Mouse (Mus musculus) midbrain, postnatal 0 days (tissue): Measurements from ENCODE around the gene Fxyd2. TPM values are rescaled to one million over a fixed set of nuclear protein-coding genes. Genes with fewer than 3 reads are reported as not detected.

Source experiments
- ATAC-seq: fragments of 200-750 bp; cut with Nextera tagmentation; 2 replicates; pipeline ENCODE4 v1.8.0; 2017; ENCODE audit warnings: moderate number of reproducible peaks, mild to moderate bottlenecking, moderate TSS enrichment, moderate library complexity; ENCODE audit not compliant: low FRiP score
- DNase-seq: peaks from one replicate; pipeline ENCODE4 v3.0.0-alpha.2; 2015; ENCODE audit warnings: low spot score
- H3K27ac ChIP-seq: fragments of 300-500 bp; sonication (generic); 2 replicates; pipeline ENCODE4 v1.5.1; 2014; ENCODE audit warnings: low read depth, mild to moderate bottlenecking, low read length, mixed read lengths
- H3K27me3 ChIP-seq: fragments of 300-500 bp; sonication (generic); 2 replicates; pipeline ENCODE4 v1.6.1; 2014; ENCODE audit warnings: low read length, control low read depth, mixed read lengths; ENCODE audit not compliant: insufficient read depth
- H3K36me3 ChIP-seq: fragments of 300-500 bp; sonication (generic); 2 replicates; pipeline ENCODE4 v1.6.1; 2014; ENCODE audit warnings: low read length, control low read depth, mixed read lengths; ENCODE audit not compliant: insufficient read depth
- H3K4me1 ChIP-seq: fragments of 300-500 bp; sonication (generic); 2 replicates; pipeline ENCODE4 v1.6.1; 2014; ENCODE audit warnings: mild to moderate bottlenecking, control low read depth, antibody characterized with exemption, low read length, mixed read lengths; ENCODE audit not compliant: insufficient read depth
- H3K4me2 ChIP-seq: fragments of 300-500 bp; sonication (generic); 2 replicates; pipeline ENCODE4 v1.6.1; 2014; ENCODE audit warnings: low read depth, mild to moderate bottlenecking, low read length, mixed read lengths; ENCODE audit not compliant: poor library complexity, severe bottlenecking
- H3K4me3 ChIP-seq: fragments of 300-500 bp; sonication (generic); 2 replicates; pipeline ENCODE4 v1.5.1; 2014; ENCODE audit warnings: low read depth, mild to moderate bottlenecking, low read length, moderate library complexity
- H3K9ac ChIP-seq: fragments of 300-500 bp; sonication (generic); replicated peaks from 2 replicates; pipeline ENCODE4 v1.6.1; 2014; ENCODE audit warnings: mild to moderate bottlenecking, low read length, moderate library complexity, mixed read lengths; ENCODE audit not compliant: poor library complexity, severe bottlenecking
- H3K9me3 ChIP-seq: fragments of 300-500 bp; sonication (generic); 2 replicates; pipeline ENCODE4 v1.6.1; 2016; ENCODE audit warnings: low read length, control low read depth
- CTCF ChIP-seq: IDR thresholded peaks from 2 replicates; pipeline ENCODE4 v1.5.1; 2016; ENCODE audit warnings: antibody characterized with exemption, mild to moderate bottlenecking
- WGBS: fragments of 180-500 bp; shearing (Covaris S2); extraction: QIAGEN DNeasy Blood & Tissue Kit; methylation state at CpG from one replicate; pipeline ENCODE4 v1.1.7; 2014; 5-methylcytosine and 5-hydroxymethylcytosine counted together
- polyA plus RNA-seq: library from polyadenylated mRNA; unstranded; fragments of >200 nt; fragmentation: Nextera tagmentation; extraction: Ambion mirVana; gene quantifications from 2 replicates; pipeline ENCODE4 v1.2.1, GENCODE M21; 2015
- total RNA-seq: library from RNA; depleted of rRNA; stranded (reverse); fragments of >200 nt; gene quantifications from 2 replicates; pipeline ENCODE4 v1.2.3, GENCODE M21; 2014

Fxyd2 gene
- total and polyA plus RNA-seq, 2 experiments from 2014 or later: 21.0 to 40.8 TPM

- DNase-seq: no peak
- H3K4me3 ChIP-seq: no peak overlapping the region
- TF ChIP-seq CTCF: no peak
- WGBS: 77% methylated on average over 4 of the region's 4 CpGs
- H3K4me1 ChIP-seq: no peaks in the 10 kb centered on the region
- no peaks in the 10 kb centered on the region for H3K27me3 ChIP-seq
- ATAC-seq: no peak
- H3K4me2 ChIP-seq: no peak overlapping the region
- H3K9ac ChIP-seq: no peak overlapping the region
- no peak overlapping the region for H3K27ac ChIP-seq
- no peaks in the 10 kb centered on the region for H3K9me3 ChIP-seq
- H3K36me3 ChIP-seq: no peaks in the 10 kb centered on the region
These were observed 13.4 kb downstream of the Fxyd2 start for GRCm38 (mm10) chr9:45412700-45413477.

DNA sequence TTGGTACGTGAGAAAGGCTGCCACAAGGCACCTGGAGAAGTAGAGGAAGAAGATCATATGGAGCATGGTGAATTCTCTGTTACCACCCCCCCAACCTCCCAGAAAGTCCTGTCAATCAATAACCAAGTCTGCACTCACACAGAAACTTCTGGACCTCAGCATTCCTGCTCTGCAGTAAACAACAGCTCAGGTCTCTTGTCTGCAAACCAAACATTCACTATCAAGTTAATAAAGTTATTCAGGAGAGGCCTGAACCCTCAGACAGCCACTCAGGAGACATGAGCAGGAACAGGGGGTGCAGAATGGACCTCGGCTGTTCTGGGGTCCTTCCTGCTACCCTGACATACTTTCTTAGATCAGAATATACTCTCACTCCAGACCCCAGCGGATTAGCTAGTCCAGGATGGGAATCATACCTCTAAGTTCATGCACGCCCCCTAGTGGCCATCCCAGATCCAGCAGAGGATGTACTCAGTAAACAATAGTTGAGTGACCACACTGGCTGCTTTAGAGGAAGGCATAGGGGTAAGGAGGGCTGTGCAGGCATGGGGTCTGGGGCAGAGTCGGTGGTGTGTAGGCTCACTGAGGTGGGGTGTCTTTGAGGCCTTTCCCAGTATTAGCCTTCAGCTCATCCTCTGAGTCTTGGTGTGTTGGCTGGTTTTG lies 14.1 kb downstream of the Fxyd2 start:
- Histone ChIP-seq H3K4me3 (no peak overlapping the region), H3K27ac (no peak overlapping the region), H3K9ac (no peak overlapping the region), H3K4me2 (no peak overlapping the region), H3K4me1 (no peaks in the 10 kb centered on the region), H3K36me3 (no peaks in the 10 kb centered on the region), H3K9me3 (no peaks in the 10 kb centered on the region), H3K27me3 (no peaks in the 10 kb centered on the region)
- TF ChIP-seq CTCF: peak; percentile 72
- no peak for ATAC-seq
- 59% methylated on average over 5 of the region's 5 CpGs for WGBS
- DNase-seq: peak; percentile 48

- 48% methylated on average over 4 of the region's 4 CpGs for WGBS
These were observed 16.4 kb downstream of the Fxyd2 start for GRCm38 (mm10) chr9:45415912-45416311.

DNA sequence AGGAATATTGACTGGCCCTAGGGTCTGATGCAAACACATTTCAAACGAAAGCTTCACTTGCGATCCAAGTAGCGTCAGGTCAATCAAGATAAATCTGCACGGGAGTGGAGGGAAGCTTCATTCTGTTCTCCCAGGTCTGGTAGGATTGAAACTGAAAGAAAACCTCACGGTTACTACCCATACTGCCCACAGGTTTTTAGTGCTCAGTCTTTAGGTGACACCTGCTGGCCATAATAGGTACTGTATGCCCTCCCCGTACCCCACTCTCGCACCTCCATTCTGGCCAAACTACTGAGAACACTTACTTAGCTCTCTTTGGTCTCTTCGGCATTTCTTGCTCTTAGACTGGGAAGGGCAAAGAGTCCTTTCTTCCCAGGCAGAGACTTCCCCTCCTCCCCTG lies 17.8 kb downstream of the Fxyd2 start:
- WGBS: 27% methylated on average over 8 of the region's 8 CpGs
- Histone ChIP-seq H3K27ac (no peak overlapping the region), H3K9me3 (no peaks in the 10 kb centered on the region), H3K4me3 (no peak overlapping the region), H3K27me3 (no peaks in the 10 kb centered on the region), H3K36me3 (no peaks in the 10 kb centered on the region), H3K4me2 (no peak overlapping the region), H3K9ac (no peak overlapping the region), H3K4me1 (no peaks in the 10 kb centered on the region)
- TF ChIP-seq CTCF: peak; percentile 87
- ATAC-seq (no peak), DNase-seq (peak; percentile 70)

More at GRCm38 (mm10) chr9:45415912-45416311, 16.4 kb downstream of the Fxyd2 start:
- H3K9ac ChIP-seq: no peak overlapping the region
- no peak overlapping the region for H3K27ac ChIP-seq
- H3K4me3 ChIP-seq: no peak overlapping the region
- H3K9me3 ChIP-seq: no peaks in the 10 kb centered on the region
- no peak overlapping the region for H3K4me2 ChIP-seq
- H3K27me3 ChIP-seq: no peaks in the 10 kb centered on the region
- TF ChIP-seq CTCF: peak; percentile 96
- DNase-seq: peak; percentile 75
- no peaks in the 10 kb centered on the region for H3K4me1 ChIP-seq
- H3K36me3 ChIP-seq: no peaks in the 10 kb centered on the region
- no peak for ATAC-seq

- ATAC-seq (no peak), DNase-seq (no peak)
- Histone ChIP-seq H3K36me3 (no peaks in the 10 kb centered on the region), H3K9ac (no peak overlapping the region), H3K4me1 (no peaks in the 10 kb centered on the region), H3K4me3 (no peak overlapping the region), H3K27ac (no peak overlapping the region), H3K27me3 (no peaks in the 10 kb centered on the region), H3K9me3 (no peaks in the 10 kb centered on the region), H3K4me2 (no peak overlapping the region)
- no peak for TF ChIP-seq CTCF
- WGBS: 54% methylated on average over 8 of the region's 8 CpGs
These were observed 18.8 kb downstream of the Fxyd2 start for GRCm38 (mm10) chr9:45418252-45418651.

DNA sequence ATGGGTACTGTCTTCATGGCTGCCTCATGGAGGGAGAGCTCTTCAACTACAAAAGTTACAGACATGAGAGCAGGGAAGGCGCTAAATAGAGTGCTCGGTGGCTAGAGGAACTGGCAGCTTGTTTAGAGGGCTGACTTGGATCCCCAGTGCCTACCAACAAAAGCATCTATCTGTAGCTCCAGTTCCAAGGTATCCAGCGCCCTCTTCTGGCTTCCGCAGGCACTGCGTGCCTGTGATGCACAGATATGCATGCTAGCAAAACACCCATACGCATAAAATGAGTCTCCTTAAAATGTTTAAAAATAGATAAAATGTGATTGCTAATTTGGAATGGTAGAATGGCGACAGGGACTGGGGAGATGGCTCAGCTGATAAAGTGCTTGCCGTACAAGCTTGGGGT lies 21.7 kb downstream of the Fxyd2 start:
- Histone ChIP-seq H3K4me3 (no peak overlapping the region), H3K4me2 (no peak overlapping the region), H3K27ac (no peak overlapping the region), H3K9me3 (no peaks in the 10 kb centered on the region), H3K36me3 (no peaks in the 10 kb centered on the region), H3K27me3 (no peaks in the 10 kb centered on the region), H3K9ac (no peak overlapping the region), H3K4me1 (no peaks in the 10 kb centered on the region)
- TF ChIP-seq CTCF: peak; percentile 64
- WGBS: 67% methylated on average over 8 of the region's 8 CpGs
- DNase-seq (no peak), ATAC-seq (no peak)
